Mouse (Mus musculus): ENCODE results near the gene Epb41l4b.

Epb41l4b gene

DNA sequence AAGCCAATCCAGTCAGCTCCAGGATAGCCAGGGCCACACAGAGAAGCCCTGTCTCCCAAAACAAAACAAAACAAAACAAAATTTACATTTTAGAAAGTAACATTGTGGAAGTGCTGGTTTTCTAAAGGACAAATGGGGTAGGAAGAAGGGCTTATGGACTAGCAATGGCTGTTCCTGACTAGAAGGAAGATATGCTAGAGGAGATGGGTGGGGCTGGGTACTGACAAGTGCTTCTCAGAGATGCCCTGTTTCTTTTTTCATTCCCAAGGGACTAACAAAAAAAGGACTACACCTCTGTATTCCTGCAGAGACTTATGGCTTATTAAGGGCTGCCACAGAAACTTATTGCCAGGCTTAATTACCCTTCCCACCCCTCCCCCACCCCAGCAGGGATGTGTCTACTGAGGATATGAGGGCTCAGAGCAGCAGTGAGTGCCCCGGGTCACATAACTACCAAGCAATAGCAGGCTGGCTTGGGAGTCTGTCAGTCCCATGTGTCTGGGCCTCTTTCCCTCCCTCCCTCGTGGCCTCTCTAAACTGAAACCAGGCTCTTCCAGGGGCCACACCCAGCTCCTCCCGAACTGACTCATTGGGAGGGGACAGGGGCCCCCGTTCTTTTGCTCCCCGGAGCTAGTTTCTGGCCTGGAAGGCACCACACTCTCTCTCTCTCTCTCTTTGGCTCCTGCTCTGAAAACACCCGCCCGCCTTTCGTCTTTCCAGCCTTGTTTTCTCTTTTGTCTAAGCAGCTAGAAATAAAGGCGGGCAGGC is 10.0 kb upstream of the Epb41l4b start:
- no peak for DNase-seq (ENCODE audit: low spot score)

DNA sequence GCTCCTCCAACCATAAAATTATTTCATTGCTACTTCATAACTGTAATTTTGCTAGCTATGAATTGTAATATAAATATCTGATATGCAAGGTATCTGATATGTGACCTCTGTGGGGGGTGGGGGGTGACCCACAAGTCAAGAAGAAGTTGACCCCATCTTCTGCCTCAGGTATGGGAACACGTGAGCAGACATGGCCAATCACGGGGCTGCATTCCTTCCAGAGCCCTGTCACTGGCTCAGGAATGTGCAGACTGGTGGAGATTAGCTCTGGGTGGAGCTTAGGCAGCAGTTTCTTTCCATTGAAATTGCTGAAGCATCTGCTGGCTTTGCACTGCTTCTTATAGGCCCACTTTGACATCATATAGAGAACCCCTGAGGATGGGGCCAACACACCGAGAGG is 4.9 kb upstream of the Epb41l4b start:
- no peak for DNase-seq (ENCODE audit: low spot score)

DNA sequence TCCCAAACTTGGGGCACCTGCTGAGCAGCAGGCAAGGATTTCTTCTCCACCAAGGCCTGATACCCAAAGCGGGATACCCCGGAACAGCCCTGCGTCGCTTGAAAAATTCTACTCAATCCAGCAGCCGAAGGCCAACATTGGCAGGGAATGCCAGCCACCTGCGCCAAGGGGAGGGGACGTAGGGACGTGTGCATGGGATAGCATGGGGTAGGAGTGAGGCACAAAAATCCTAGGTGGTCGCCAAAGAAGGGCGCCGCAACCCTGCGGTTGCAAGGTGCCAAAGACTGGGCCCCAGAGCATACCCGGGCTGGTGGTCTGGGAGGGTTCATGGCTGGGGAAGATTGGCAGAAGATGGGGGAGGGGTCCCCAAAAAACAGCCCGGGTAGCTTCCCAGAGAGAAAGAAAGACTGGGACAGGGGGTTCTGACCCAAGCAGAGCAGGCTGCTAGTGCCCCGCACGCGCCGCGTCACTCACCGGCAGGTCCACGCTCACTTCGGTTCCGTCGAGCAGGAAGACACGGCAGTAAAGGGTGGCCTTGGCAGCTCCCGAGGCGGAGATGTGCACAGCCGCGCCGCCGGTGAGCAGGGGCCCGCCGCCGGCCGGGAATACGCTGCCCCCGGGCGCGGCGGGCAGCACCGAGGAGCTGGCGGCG is 737 bp downstream of the Epb41l4b start:
- DNase-seq (ENCODE audit: low spot score): no peak

DNA sequence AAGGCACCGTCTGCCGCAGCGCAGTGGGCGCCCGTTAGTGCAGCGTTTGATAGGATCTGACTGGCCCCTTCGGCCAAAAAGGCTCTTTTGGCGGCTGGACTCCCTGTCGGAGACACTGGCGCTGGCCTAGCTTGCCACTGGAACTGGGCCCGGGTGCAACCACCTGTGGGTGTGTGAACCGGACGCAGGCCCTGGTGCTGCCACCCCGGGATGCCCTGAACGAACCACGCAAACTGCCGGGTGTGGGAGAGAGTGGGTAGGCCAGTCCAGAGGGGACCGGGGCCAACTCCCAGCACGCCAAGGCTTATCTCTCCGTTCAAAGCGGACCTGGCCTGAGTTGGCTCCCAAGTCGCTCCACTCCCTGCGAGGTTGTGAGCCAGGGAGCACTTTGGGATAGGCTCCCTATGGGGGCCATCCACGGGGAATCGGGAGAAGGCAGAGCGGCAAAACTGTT is 1.3 kb downstream of the Epb41l4b start:
- DNase-seq (ENCODE audit: low spot score): no peak

DNA sequence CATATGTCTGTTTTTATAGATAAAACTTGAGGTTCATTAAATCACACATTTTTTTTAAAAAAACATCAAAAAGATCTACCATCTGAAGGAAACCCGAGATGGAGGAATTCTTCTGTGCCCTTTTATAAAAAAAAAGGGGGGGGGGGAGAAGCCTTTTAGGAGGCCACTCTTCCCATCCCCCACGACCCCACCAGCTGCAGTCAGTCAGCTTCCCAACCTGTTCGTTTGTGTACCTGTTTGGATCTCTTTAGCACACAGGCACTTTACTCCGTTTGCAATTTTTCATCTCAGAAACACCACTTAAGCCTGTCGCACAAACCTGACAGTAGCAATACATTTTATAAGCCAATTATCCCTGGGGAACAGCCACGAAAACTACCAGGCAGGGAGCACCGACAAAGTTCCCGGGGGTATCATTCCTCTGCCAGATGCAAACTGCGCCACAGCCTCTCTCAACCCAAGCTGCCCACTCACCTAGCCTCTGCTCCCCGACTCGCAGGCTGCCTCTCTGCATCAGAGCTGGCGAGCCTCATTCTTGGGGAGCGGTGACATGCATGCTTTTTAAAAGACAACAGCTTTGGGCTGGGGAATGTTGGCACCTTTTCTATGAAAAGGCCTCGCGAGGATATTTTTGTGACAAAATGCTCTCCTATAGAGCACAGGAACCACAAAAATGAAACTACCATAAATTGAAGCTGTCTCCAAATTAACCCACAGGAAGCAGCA is 2.1 kb downstream of the Epb41l4b start:
- no peak for DNase-seq (ENCODE audit: low spot score)

DNA sequence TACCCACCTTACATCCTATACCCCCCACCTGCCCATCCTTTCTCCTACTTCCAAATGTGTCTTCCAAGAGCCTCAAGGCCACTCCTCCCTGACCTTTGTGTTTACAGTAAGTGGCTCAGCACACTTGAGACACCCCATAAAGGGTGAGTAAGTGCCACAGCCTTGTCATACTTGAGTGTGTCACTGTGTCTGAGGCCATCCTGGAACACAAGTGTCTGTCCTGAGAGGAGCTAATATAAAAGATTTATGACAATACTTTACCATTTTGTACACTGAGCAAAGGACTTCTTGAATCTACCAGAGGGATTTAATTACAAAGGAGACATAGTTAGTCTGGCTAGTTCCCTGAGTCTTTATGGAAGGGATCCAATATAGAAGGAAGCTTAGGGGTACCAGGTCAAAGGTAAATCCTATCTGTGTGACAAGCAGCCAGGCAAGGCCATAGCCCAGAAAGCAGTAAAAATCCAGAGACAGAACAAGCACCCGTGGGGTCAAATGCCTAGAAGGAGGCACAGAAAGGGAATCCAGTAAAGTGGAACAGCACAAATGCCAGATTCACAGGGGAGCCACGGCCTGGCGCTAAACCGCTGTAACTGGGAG is 2.9 kb downstream of the Epb41l4b start:
- DNase-seq (ENCODE audit: low spot score): no peak

DNA sequence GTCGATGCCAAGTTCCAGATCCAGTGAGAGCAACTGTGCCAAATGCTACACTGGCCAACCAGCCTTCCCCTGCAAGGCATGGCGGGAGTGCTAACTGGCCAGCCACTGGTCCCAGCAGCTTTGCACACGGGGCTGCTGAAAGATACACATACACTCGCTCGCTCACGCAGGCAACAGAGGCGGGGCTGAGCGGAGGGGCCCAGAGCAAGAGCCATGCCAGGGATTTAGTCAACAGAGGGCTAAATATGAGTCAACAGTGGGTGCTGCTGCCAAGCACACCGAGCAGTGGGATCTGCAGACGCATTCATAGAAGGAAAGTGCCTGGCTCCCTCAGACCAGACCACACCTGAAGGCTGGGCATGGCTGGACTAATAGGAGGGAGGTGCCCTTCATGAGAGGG is 3.8 kb downstream of the Epb41l4b start:
- DNase-seq (ENCODE audit: low spot score): peak; percentile 42

DNA sequence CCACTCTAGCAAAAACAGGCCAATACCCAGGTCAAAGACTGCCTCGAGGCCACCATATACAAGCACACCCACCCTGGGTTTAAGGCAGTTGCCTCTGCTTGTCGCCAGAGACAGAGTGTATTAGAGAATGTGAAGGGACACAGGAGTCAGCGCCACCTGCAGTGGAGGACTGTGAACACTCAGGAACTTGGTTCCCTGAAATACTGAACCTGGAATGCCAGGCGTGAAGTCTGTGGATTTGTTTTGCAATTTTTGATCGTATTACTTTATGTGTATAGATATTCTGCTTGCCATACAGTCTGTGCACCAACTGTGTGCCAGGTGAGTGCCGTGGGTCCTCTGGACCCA is 5.2 kb downstream of the Epb41l4b start:
- no peak for DNase-seq (ENCODE audit: low spot score)

DNA sequence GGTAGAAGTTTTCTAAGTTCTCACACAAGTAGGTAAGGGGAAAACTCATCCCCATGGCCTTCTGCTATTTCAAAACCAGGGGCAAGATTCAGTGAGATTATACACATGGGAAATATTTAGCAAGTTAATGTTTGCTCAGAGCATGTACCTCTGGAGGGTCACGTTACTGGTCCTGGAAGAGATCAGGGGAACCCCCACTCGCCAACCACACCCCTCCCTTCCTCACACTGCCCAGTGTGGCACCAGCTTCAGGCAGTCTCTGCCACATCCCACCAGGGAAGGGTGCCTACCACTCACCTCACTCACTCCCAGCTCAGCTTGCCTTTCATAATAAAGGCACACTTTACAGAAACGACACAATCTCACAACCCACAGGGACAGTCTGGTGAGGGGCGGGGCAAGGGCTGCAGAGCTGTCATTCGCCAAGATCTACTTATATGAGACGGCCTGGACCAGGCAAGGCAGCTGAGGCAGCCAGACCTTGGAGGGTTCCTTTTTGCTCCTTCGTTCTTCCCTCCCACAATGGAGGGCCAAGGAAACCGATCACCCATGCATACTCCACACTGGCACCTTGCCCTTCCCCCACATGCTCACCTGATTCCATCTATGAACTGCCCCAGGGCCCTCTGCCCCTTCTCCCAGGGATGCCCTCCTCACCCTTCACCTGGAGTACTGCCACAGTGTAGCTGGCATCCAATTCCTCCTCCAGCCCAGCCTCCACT is 5.7 kb downstream of the Epb41l4b start:
- DNase-seq (ENCODE audit: low spot score): no peak

DNA sequence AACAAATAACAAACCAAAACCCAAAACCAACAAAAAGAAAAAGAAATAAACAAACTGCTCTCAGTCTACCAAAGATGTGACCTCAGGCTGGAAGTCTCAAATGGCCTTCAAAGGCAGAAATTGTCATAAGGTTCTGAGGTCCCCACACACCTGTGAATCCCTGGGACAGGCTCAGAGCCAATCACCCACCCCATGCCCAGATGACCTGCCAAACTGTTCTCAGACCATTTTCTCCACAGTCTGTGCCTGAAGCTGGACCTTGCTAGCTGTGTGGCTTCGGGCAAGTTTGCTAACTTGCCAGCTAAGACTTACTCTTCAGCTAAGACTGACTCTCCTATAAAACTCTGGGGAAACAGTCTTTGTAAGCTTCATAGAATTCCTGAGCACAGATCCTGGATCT is 7.8 kb downstream of the Epb41l4b start:
- DNase-seq (ENCODE audit: low spot score): no peak

DNA sequence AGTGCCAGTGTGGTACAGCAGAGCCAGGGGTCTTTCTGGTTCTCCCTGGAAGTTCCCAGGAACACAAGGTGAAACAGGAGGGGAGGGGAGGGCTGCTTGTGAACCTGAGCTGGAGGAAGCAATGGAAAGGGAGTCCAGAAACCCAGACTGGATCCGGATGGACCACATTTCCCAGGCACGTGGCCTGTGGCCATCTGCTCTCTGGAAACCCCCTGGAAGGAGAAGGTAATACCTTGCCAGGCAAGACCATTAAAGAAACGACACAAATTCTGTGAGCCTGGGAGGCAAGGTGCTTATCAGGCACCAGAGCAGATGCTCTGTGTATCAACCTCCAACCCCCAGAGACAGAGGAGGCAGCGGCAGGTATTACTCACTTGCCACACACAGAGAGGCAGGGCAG is 8.7 kb downstream of the Epb41l4b start:
- no peak for DNase-seq (ENCODE audit: low spot score)

DNA sequence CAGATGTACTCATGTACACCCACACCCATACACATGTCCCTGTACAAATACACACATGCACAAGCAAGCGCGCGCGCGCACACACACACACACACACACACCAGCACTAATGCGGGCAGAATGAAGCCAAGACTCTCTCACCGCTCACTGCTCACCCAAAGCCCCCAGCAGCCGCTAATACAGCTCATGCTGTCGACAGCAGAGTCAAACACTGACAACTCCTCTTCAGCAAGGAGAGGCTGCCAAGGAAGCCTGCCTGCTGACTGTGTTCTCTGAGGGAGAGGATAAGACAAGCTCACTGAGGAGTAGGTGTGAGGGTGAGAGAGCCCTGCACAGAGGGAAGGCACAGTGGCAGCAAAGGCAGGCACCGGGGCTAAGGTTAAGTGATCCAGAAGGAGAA is 11.4 kb downstream of the Epb41l4b start:
- no peak for DNase-seq (ENCODE audit: low spot score)

DNA sequence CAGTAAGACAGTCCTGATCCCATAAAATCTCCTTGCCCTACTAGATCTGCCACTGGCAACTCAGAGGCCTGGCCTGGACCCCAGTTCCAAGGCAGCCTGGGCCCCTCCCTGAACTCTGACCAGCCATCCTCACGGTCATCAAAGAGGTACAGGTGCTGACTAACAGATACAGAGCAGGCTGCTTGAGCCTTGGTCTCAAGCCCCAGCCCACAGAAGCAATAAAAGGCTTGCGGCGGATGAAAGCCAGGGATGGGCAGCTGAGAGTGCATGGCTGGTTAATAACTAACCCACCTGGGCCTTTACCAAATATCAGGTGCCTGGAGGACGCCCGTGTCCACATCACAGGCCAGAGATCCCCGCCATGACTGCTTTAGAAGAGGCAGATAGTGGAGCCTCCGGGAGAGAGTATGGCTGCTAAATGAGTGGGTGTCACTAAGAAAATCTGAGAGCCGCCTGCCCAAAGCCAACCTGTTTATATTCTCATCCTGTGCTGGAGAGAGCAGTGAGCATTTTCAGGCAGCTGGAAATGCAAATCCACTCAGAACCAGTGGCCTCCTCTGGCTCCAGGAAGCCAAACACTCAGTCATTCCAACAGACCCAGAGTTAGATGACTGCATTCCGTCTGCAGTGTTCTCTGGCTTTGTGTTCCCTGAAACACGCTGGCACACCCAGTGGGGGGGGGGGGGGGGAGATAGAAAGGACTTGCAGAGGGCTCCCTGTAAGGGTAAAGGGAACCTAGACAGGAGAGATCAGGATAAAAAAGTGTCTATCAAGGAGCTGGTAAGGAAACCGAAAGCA is 13.3 kb downstream of the Epb41l4b start:
- DNase-seq (ENCODE audit: low spot score): no peak

DNA sequence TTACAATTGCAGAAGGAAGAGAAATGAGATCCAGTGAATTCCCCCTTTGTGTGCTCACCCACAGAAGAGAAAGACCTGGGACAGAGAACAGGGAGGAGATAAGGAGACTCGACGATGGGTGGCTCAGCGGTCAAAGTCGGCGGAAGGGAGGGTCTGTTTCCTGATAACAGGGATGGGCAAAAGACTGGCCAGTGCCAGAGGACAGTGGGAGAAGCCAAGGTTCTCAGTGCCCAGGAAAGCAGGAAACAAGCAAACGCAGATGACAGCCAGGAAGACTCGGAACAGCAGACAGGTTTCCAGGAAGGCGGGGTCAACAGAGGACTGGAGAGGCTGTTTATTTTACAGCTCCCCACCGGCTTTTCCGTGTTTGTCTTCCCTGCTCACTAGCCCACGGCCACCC is 20.2 kb downstream of the Epb41l4b start:
- DNase-seq (ENCODE audit: low spot score): no peak

DNA sequence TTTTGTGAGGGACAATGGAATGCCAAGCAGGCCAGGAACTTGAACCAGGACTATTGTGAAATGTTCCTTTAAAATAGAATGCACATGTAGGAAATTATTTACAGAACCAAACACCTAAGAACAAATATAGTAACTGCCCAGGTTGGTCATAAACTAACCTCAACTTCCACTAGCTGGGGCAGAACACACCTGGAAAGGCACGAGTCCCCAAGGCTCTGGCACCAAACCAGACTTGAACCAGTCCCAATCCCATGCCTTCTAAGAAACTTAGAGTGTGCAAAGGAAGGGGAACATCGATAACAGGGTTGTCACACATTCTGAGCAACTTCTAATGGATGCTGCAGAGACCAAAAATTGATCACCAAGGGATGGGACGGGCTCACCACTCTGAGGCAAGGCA is 21.1 kb downstream of the Epb41l4b start:
- DNase-seq (ENCODE audit: low spot score): no peak

DNA sequence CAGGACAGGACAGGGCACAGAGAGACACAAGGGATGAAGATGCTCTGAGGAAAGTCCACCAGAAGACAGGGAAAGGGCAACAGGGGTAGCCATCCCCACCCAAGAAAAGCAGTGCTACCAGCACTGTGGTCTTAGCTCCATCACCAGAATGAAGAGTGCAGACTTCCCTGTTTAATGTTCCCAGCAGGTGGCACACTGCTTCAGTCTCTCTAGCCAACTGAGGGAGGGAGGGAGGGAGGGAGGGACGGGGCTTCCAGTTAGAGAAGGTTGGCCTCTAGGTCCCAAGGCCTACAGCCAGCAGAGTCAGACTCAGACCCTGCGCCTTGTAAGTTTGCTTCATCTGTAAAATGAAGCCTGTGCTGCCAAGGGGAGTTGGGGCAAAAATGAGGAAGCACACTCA is 22.7 kb downstream of the Epb41l4b start:
- no peak for DNase-seq (ENCODE audit: low spot score)

DNA sequence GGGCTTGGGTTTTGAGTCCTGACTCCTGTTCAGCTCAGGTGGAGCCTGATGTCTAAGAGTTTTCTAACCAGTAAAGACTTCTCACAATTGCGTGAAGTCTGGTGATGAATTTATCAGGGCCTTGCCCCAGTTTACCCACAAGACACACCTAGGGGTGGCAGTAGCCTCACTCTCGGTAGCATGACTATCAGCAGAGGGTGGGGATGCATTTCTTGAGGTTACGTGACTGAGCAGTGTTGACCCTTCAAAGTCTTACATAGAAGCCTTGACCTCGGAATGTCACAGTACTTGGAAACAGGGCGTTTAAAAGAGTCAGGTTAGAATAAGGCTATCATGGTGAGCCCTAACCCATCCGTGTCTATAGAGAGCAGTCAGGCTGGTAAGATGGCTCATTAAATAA is 23.3 kb downstream of the Epb41l4b start:
- DNase-seq (ENCODE audit: low spot score): no peak

DNA sequence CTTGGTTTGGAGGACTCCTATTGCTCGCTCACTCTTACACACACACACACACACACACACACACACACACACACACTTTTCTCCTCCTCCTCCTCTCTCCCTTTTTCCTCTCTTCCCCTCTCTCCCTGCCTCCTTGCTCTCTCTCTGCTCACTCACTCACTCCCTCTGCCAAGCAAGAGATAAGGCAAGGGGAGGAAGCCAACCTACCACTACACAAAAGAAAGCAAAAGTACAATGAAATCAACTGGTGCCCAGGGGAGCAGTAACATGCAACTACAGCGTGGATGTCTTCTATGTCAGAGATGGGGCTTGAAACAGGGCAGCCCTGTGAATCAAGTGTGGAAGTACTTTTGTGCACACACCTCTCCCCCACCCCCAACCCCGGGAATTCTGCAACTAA is 24.4 kb downstream of the Epb41l4b start:
- no peak for DNase-seq (ENCODE audit: low spot score)

DNA sequence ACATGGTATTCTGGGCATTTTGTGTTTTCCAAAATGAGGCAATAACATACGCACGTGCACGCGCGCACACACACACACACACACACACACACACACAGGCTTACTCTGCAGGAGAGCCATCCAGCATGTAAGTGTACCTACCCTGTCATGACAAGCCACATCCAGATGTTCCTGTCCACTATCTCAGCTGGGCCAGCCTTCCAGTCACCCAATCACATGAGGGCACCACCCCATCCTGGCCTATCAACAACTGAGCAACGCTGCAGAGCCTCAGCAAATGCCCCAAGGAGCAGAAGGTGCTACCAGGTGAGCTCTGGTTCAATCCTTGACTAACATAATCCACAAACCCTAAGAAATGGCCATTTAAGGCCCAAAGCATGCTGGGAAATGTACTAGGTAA is 27.0 kb downstream of the Epb41l4b start:
- DNase-seq (ENCODE audit: low spot score): no peak

DNA sequence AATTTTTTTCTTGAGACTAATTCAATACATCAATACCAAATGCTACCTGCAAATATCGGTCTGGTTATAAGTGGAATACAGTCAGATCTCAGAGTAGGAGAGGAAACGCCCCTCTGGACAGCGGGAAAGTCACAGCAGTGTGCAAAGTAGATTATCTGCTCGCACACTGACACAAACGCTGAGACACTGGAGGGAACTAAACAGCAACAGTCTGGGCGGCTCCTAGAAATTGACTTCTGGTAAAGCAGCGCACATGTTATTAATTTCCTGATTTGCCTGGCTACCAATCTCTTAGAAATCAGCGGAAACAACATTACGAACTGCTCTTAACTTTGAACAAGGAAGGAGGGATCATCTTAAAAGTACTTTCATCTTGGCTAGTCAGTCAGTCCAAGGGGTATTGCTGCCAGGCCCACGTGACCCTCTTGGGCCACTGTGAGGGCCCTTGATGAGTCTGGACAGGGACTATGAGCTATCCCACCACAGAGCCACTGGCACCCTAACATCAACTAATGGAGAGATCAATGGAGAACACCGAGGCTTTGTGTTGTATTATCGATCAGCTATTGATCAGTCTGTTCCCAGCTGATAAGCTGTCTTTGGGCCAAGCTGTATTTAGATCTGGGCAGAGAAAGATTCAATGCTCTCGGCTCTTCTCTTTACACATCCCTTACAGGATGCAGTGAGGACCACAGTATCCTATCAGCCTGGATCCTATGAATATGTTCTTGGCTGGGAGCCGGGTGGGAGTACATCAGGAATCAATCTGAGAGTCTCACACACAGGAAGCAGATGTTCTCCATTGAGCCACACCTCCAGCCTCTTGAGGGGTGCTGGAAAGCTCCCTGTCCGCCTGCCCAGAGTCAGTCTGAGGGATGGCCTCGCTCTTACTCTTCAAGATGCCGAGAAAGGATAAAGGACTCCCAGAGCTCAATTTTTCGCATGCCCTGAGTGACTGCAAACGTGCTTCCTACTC is 28.3 kb downstream of the Epb41l4b start:
- DNase-seq (ENCODE audit: low spot score): no peak

Measured in ovary, adult 18-20 months (tissue).